Mouse (Mus musculus) stomach, embryonic 15.5 days (tissue): ENCODE measurements around the gene Cryaa. TPM values are rescaled to one million over a fixed set of nuclear protein-coding genes. Genes with fewer than 3 reads are reported as not detected.
A peak's percentile ranks its signal among the peaks of the same experiment; 100 is the strongest.

Source experiments
- ATAC-seq: fragments of 200-750 bp; cut with Nextera tagmentation; 2 replicates; pipeline ENCODE4 v1.8.0; 2017; ENCODE audit warnings: low read depth, moderate number of reproducible peaks, moderate TSS enrichment; ENCODE audit not compliant: insufficient read depth, low FRiP score
- H3K27ac ChIP-seq: fragments of 300-500 bp; sonication (generic); 2 replicates; pipeline ENCODE4 v1.5.1; 2015; ENCODE audit warnings: mild to moderate bottlenecking, inconsistent platforms
- H3K27me3 ChIP-seq: fragments of 300-500 bp; sonication (generic); replicated peaks from 2 replicates; pipeline ENCODE4 v1.6.1; 2015; ENCODE audit warnings: inconsistent platforms
- H3K36me3 ChIP-seq: fragments of 300-500 bp; sonication (generic); 2 replicates; pipeline ENCODE4 v1.6.1; 2015; ENCODE audit warnings: inconsistent platforms
- H3K4me1 ChIP-seq: fragments of 300-500 bp; sonication (generic); 2 replicates; pipeline ENCODE4 v1.6.1; 2015; ENCODE audit warnings: inconsistent platforms
- H3K4me2 ChIP-seq: fragments of 300-500 bp; sonication (generic); 2 replicates; pipeline ENCODE4 v1.6.1; 2015; ENCODE audit warnings: mild to moderate bottlenecking, inconsistent platforms
- H3K4me3 ChIP-seq: fragments of 300-500 bp; sonication (generic); replicated peaks from 2 replicates; pipeline ENCODE4 v1.5.1; 2015; ENCODE audit warnings: inconsistent platforms
- H3K9ac ChIP-seq: fragments of 300-500 bp; sonication (generic); 2 replicates; pipeline ENCODE4 v1.6.1; 2015; ENCODE audit warnings: inconsistent platforms
- H3K9me3 ChIP-seq: fragments of 300-500 bp; sonication (generic); 2 replicates; pipeline ENCODE4 v1.6.1; 2016; ENCODE audit warnings: inconsistent platforms
- WGBS: fragments of 180-500 bp; shearing (Covaris S2); methylation state at CpG from one replicate; pipeline ENCODE4 v1.1.7; 2015; 5-methylcytosine and 5-hydroxymethylcytosine counted together
- polyA plus RNA-seq: library from polyadenylated mRNA; unstranded; fragments of >200 nt; fragmentation: Nextera tagmentation; extraction: Ambion mirVana; gene quantifications from 2 replicates; pipeline ENCODE4 v1.2.1, GENCODE M21; 2015

Cryaa gene
- polyA plus RNA-seq, 1 experiment from 2014 or later = 0.21 TPM

DNA sequence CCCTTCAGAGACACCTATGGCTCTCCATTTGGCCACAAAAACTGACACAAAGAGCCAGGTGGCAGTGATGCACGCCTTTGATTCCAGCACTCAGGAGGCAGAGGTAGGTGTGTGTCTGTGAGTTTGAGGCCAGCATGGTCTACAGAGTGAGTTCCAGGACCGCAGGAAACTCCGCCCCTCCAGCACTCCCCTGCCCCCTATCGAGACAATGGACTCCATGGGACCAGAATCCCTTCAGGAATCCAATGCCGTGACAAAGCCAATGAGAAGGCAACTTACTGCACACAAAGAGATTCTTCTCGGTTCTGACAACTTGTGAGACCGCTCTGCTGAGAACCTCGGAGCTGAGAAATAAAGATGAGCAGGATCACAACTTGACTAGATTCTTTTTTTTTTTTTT lies 35.3 kb upstream of the Cryaa start:
- Histone ChIP-seq H3K9ac (no peak overlapping the region), H3K27me3 (no peaks in the 10 kb centered on the region), H3K9me3 (no peaks in the 10 kb centered on the region), H3K27ac (no peak overlapping the region), H3K4me3 (no peak overlapping the region), H3K36me3 (peaks cover 12% of the 10 kb centered on the region), H3K4me2 (no peak overlapping the region), H3K4me1 (0 out of 2 replicates have a peak, but pooled peaks cover 5% of the 10 kb centered on the region)
- no peak for ATAC-seq
- WGBS = 52% methylated on average over 8 of the region's 8 CpGs

GRCm38 (mm10) chr17:31642913-31643312 lies 34.7 kb upstream of the Cryaa start:
- 73% methylated on average over 4 of the region's 4 CpGs for WGBS

DNA sequence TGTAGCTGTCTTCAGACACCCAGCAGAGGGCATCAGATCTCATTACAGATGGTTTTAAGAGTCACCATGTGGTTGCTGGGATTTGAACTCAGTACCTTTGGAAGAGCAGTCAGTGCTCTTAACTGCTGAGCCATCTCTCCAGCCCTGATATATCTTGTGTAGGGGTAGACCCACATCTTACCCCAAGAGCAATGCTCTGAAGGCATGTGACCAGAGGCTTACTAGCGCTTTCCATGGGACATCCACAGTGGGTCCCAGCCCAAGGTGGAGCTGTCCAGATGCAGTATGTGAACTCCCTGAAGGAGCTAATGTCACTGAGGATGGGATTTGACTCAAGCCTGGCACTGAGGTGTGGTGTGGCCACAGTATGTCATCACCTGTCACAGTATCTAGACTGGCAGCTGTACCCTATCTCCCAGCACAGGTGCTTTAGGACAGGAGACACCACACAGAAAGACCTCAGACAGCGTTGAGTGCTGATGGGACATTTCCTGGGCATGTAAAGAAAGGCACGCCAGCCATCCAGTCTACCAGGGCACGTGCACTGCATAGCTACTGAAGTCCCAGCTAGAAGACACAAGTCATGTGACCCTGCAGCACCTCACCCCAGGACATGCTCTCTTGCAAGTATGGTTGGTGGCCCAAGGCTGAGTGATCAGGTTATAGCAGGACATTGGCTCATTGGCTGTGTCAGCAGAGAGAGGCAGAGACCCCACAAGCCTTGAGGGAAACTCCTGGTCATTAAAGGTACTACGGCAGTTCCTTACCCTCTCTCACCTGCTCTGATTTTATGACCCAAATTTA lies 31.2 kb upstream of the Cryaa start:
- Histone ChIP-seq H3K4me1 (no peaks in the 10 kb centered on the region), H3K27me3 (no peaks in the 10 kb centered on the region), H3K36me3 (peaks cover 47% of the 10 kb centered on the region), H3K27ac (no peak overlapping the region), H3K4me3 (no peak overlapping the region), H3K4me2 (no peak overlapping the region), H3K9ac (no peak overlapping the region), H3K9me3 (no peaks in the 10 kb centered on the region)
- no peak for ATAC-seq
- 90% methylated on average over 5 of the region's 5 CpGs for whole genome bisulfite sequencing

More at GRCm38 (mm10) chr17:31642913-31643312, 34.7 kb upstream of the Cryaa start:
- Histone ChIP-seq H3K9ac (no peak overlapping the region), H3K27ac (no peak overlapping the region), H3K9me3 (no peaks in the 10 kb centered on the region), H3K36me3 (peaks cover 18% of the 10 kb centered on the region), H3K4me3 (no peak overlapping the region), H3K4me2 (no peak overlapping the region), H3K27me3 (no peaks in the 10 kb centered on the region), H3K4me1 (0 out of 2 replicates have a peak, but pooled peaks cover 2% of the 10 kb centered on the region)
- no peak for ATAC-seq

GRCm38 (mm10) chr17:31652152-31652551 lies 25.5 kb upstream of the Cryaa start:
- no peak overlapping the region for H3K9ac ChIP-seq
- H3K4me3 ChIP-seq = no peak overlapping the region
- H3K27ac ChIP-seq = no peak overlapping the region
- no peak for ATAC-seq
- WGBS = 79% methylated on average over 14 of the region's 14 CpGs
- H3K4me2 ChIP-seq = no peak overlapping the region
- no peaks in the 10 kb centered on the region for H3K9me3 ChIP-seq
- H3K4me1 ChIP-seq = peaks cover 2% of the 10 kb centered on the region
- peaks cover 68% of the 10 kb centered on the region for H3K36me3 ChIP-seq
- H3K27me3 ChIP-seq = no peaks in the 10 kb centered on the region

- Histone ChIP-seq H3K9ac (no peak overlapping the region), H3K4me1 (peaks cover 5% of the 10 kb centered on the region), H3K27me3 (no peaks in the 10 kb centered on the region), H3K4me2 (no peak overlapping the region), H3K36me3 (peaks cover 56% of the 10 kb centered on the region), H3K4me3 (no peak overlapping the region), H3K27ac (no peak overlapping the region), H3K9me3 (no peaks in the 10 kb centered on the region)
- ATAC-seq = no peak
- WGBS = 68% methylated on average over 6 of the region's 6 CpGs
These were observed 24.3 kb upstream of the Cryaa start for GRCm38 (mm10) chr17:31653277-31653676.

GRCm38 (mm10) chr17:31655366-31655765 lies 22.2 kb upstream of the Cryaa start:
- no peak overlapping the region for H3K4me3 ChIP-seq
- H3K9me3 ChIP-seq = no peaks in the 10 kb centered on the region
- H3K4me2 ChIP-seq = no peak overlapping the region
- no peak for ATAC-seq
- no peak overlapping the region for H3K9ac ChIP-seq
- peaks cover 11% of the 10 kb centered on the region for H3K4me1 ChIP-seq
- H3K27me3 ChIP-seq = no peaks in the 10 kb centered on the region
- H3K27ac ChIP-seq = 0 out of 2 replicates have a peak overlapping the region, but pooled peaks have one; percentile 9
- H3K36me3 ChIP-seq = peaks cover 41% of the 10 kb centered on the region
- WGBS = 72% methylated on average over 4 of the region's 4 CpGs

DNA sequence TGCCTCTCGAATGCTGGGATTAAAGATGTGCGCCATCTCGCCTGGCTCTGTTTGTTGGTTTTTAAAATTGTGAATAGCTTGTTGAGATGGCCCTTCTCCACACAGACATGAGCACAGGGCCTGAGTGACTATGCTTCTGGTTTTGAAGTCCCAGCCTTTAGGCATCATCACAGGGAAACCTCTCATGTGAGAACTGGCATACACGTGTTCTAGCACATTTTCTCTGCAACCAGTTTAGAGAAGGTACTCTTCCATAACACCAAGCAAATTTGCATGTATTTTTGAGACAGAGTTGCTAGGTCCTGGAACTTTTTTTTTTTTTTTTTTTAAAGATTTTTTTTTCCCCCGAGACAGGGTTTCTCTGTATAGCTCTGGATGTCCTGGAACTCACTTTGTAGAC lies 20.9 kb upstream of the Cryaa start:
- H3K27ac ChIP-seq = no peak overlapping the region
- H3K4me3 ChIP-seq = peak overlapping the region; percentile 70; the same call in 1 of the 2 replicates
- no peak overlapping the region for H3K9ac ChIP-seq
- H3K4me2 ChIP-seq = peak overlapping the region; percentile 60; the same call in 1 of the 2 replicates
- 79% methylated on average over 5 of the region's 5 CpGs for WGBS
- H3K4me1 ChIP-seq = peaks cover 11% of the 10 kb centered on the region
- no peak for ATAC-seq
- H3K27me3 ChIP-seq = no peaks in the 10 kb centered on the region
- H3K36me3 ChIP-seq = peaks cover 29% of the 10 kb centered on the region
- no peaks in the 10 kb centered on the region for H3K9me3 ChIP-seq

GRCm38 (mm10) chr17:31657141-31657983 lies 20.2 kb upstream of the Cryaa start:
- no peak for ATAC-seq
- 47% methylated on average over 12 of the region's 12 CpGs for WGBS

DNA sequence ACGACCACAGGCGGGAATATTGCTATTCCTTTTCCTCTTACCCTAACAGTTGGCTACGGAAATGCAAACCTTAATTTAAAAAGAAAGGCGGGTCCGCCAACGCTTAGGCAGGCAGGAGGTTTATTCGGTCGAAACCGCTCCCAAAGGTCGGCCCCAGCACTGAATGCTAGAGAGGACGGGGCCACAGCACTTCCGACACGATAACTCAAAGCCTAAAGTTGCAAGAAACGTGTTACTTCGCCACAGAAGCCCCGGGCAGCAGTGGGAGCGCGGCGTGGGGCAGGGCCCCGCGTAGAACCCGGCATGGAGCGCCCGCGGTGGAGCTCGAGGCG lies 19.5 kb upstream of the Cryaa start:
- 0% methylated on average over 27 of the region's 27 CpGs for WGBS
- H3K36me3 ChIP-seq = peaks cover 18% of the 10 kb centered on the region
- H3K9me3 ChIP-seq = no peaks in the 10 kb centered on the region
- H3K4me2 ChIP-seq = peak overlapping the region; percentile 60
- peak overlapping the region; percentile 75 for H3K27ac ChIP-seq
- peak overlapping the region; percentile 70 for H3K4me3 ChIP-seq
- ATAC-seq = no peak; the same call in 1 of the 2 replicates
- no peaks in the 10 kb centered on the region for H3K27me3 ChIP-seq
- peaks cover 11% of the 10 kb centered on the region for H3K4me1 ChIP-seq
- H3K9ac ChIP-seq = peak overlapping the region; percentile 89

More at GRCm38 (mm10) chr17:31657141-31657983, 20.2 kb upstream of the Cryaa start:
- no peaks in the 10 kb centered on the region for H3K27me3 ChIP-seq
- peak overlapping the region; percentile 89 for H3K9ac ChIP-seq
- H3K36me3 ChIP-seq = peaks cover 22% of the 10 kb centered on the region
- H3K4me3 ChIP-seq = peak overlapping the region; percentile 70
- H3K27ac ChIP-seq = 0 out of 2 replicates have a peak overlapping the region, but pooled peaks have one; percentile 75
- no peaks in the 10 kb centered on the region for H3K9me3 ChIP-seq
- peak overlapping the region; percentile 60 for H3K4me2 ChIP-seq
- H3K4me1 ChIP-seq = peaks cover 11% of the 10 kb centered on the region

GRCm38 (mm10) chr17:31658468-31659185 lies 19.0 kb upstream of the Cryaa start, which contains the start of gene U2af1:
TSS of gene U2af1 (minus strand) at chr17:31658892.
- Histone ChIP-seq H3K9ac (peak within 1 kb of the TSS; percentile 89), H3K4me3 (peak within 1 kb of the TSS; percentile 70), H3K4me2 (peak within 1 kb of the TSS; percentile 76), H3K27ac (peak within 1 kb of the TSS; percentile 75), H3K9me3 (no peaks in the 10 kb centered on the region), H3K4me1 (peaks cover 11% of the 10 kb centered on the region), H3K36me3 (peaks cover 13% of the 10 kb centered on the region), H3K27me3 (no peaks in the 10 kb centered on the region)
- ATAC-seq = peak; percentile 98
- under 1% methylated on average over 73 of the region's 77 CpGs for WGBS

- H3K4me2 ChIP-seq = no peak overlapping the region
- no peak overlapping the region for H3K4me3 ChIP-seq
- H3K4me1 ChIP-seq = peaks cover 11% of the 10 kb centered on the region; the same call in 1 of the 2 replicates
- no peaks in the 10 kb centered on the region for H3K27me3 ChIP-seq
- ATAC-seq = no peak
- no peaks in the 10 kb centered on the region for H3K9me3 ChIP-seq
- no peak overlapping the region for H3K9ac ChIP-seq
- 66% methylated on average over 8 of the region's 8 CpGs for WGBS
- H3K27ac ChIP-seq = no peak overlapping the region
- H3K36me3 ChIP-seq = no peaks in the 10 kb centered on the region
These were observed 16.9 kb upstream of the Cryaa start for GRCm38 (mm10) chr17:31660661-31661250.
